Mouse (Mus musculus) cerebellum, adult 9-11 months (tissue): ENCODE data around the gene Atl3.
A peak's percentile ranks its signal among the peaks of the same experiment; 100 is the strongest.
"Not testable (repeated sequence)": the region's sequence is repeated elsewhere in the genome, so short reads cannot be mapped to it uniquely, and the experiment has no call there.

Source experiments
- DNase-seq: peaks from one replicate; pipeline ENCODE4 v3.0.0; 2022

The Atl3 gene

DNA sequence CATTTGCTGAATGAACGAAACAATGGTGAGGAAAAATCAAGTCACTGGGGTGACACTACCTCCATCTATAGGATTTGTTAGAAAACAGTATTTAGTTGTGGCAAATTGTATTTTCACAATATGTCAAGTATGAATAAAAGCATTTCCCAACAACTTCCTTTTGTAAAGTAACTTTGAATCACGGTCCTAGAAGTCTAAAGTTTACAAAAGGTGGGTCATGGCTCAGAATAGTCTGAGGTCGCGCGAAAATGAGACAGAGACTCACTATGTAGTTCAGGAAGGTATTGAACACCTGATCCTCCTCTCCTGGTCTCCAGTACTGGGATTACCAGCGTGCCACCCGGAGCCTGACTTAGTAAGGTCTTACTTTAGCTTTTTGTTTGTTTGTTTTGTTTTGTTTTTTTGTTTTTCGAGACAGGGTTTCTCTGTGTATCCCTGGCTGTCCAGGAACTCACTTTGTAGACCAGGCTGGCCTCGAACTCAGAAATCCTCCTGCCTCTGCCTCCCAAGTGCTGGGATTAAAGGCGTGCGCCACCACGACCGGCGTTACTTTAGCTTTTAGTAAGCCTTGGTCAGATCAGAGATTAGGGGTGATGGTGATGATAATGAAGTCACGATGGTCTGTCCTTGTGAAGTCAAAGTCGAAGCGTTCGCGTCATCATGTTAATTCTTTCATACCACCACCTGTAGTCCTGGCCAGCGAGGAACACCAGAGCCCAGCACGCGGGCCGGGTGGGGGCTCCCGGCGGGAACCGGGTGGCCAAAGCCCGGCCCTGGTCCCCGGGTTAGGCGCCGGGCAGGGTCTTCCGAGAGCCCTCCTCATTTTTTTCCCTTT is at the start of gene Atl3:
Gene Atl3, plus strand, starts transcription at position 689 of the 835 bp plus-strand sequence.
- DNase-seq, result no peak

- no peak for DNase-seq
Observed at GRCm38 (mm10) chr19:7445105-7445504, 48.7 kb upstream of the Atl3 start.

- DNase-seq, result no peak
Observed at GRCm38 (mm10) chr19:7445596-7445995, 48.2 kb upstream of the Atl3 start.

GRCm38 (mm10) chr19:7456803-7457202 is 37.0 kb upstream of the Atl3 start:
- DNase-seq, result no peak

DNA sequence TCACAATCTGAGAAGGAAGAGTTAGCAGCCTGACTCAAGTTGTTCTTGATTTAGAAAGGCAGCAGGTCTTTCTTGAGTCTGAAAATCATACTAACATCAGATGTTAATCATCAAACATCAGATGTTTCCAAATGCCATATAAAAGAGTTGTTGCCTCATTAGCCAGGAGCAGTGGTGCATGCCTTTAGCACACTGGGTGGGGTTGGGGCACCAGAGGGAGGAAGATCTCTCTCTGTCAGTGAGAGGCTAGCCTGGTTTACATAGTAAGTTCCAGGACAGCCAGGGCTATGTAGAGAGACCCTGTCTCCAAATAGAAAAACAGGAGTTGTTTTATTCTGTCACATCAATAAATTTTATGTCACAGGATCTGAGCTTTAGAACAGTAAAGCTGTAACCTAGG is 34.9 kb upstream of the Atl3 start:
- no peak for DNase-seq

GRCm38 (mm10) chr19:7459370-7459769 is 34.5 kb upstream of the Atl3 start:
- no peak for DNase-seq

DNA sequence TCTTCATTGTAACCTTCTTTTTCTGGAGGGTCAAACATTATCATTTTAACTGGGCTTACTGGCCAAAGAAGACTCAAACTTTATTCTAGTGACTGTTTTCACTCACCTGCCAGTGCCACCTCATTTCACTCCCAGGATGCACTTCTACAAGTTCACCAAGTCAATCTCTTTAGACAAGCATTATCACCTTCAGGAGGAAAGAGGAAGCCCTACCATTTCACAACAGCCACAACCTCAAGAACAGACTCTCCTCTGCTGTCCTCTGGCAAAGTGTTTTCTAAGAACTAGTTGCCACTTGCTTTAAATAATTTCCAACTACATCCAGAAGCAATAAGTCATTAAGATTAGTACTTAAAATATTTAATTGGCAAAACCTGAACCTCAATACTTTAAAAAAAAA is 25.9 kb upstream of the Atl3 start:
- DNase-seq, result no peak

GRCm38 (mm10) chr19:7470643-7471042 is 23.2 kb upstream of the Atl3 start:
- no peak for DNase-seq

- DNase-seq, result no peak
Observed at GRCm38 (mm10) chr19:7479751-7480248, 14.0 kb upstream of the Atl3 start.

GRCm38 (mm10) chr19:7481541-7482265 is 12.1 kb upstream of the Atl3 start:
- peak; percentile 74 for DNase-seq

DNA sequence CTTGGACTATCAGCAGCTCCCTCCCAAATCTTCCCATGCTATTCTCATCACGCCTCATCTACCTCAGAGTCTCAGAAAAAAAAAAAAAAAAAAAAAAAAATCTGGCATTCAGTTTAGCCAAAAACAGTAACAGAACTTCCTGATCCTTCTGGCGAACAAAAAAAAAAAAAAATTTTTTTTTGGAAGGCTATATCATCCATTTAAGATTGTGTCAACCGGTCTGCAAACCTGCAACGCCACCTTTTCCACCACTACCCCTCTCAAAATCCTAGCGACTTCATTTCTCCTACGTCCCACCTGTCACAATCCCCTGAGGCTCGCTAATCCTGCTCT is 11.6 kb upstream of the Atl3 start:
- no peak for DNase-seq

DNA sequence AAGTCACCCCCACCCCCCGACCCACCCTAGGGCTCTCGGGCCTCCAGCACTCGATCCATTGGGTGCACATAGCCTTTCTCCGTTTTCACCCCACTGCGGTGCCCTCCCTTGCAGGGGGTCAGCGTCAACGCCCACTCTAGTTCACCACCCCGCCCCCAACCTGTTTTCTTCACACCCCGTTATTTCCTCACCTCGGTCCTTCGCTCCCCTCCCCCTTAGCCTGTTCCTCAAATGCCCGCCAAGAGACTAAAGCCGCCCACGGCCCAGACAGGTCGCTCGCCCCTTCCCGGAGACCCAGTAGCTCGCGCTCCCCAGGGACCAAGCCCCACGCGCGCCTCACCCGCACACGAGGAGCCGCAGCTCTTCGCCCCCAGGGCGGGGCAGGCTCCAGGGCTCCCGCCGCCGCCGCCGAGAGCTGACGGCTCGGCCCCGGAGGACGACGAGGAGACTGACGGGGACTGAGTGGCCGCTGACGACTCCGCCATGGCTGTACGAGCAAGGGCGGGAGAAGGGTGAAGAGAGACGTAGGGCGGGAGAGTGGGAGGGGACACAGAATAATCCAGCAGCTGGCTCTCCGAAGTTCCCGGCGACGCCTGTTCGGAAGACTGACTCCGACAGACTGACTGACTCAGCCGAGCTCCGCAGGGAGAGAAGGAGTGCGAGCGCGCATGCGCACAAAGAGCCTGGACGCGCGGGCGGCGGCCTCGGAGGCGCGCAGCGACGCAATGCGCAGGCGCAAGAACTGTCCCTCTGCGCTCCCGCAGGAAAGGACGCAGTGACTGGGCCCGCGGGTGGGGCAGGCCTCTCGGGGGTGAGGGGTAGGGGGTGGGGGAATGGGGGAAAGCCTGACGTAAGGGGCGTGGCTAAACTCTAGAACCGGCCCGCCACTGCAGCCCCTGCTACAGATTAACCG is 11.0 kb upstream of the Atl3 start, which contains the start of gene Rtn3:
Gene Rtn3, minus strand, starts transcription at position 683 of the 913 bp plus-strand sequence.
- peak; percentile 98 for DNase-seq

DNA sequence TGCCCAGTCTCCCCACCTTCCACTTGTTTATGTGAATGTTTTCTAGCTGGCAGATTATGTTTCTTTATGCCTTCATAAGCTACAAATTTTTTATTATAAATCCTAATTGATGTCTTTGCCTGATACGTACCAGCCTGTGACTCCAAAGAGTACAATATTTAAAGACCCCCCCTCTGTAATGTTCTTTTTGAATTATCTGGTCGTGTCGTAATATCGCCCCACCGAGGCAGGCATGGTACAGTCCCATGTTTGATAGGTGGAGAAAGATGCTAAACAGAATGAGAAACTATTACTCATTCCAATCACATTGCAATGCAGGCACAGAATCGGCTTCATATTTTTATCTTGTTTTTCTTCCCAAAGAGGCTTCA is 10.3 kb upstream of the Atl3 start:
- no peak for DNase-seq

- DNase-seq, result peak; percentile 43
Observed at GRCm38 (mm10) chr19:7484076-7484475, 9.8 kb upstream of the Atl3 start.

DNA sequence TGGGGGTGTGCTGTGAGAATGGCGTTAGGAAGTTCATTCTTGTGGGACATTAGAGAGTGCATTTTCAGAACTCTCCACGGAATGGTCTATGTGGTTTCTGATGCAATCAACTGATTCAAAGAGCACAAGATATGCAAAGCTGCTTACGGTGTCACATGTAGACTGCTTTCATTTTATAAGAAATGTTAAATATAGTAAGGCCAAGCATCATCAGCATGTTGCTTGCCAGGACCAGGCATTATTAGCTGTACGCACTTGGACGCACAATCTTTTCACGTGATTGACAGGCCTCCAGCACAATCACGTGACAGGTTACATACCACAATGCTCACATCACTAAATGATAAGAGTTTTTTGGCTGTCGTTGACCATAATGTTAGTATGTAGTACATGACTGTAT is 6.2 kb upstream of the Atl3 start:
- DNase-seq, result no peak

- no peak for DNase-seq
Observed at GRCm38 (mm10) chr19:7491960-7492359, 1.9 kb upstream of the Atl3 start.

GRCm38 (mm10) chr19:7492682-7493081 is 1.2 kb upstream of the Atl3 start:
- no peak for DNase-seq

DNA sequence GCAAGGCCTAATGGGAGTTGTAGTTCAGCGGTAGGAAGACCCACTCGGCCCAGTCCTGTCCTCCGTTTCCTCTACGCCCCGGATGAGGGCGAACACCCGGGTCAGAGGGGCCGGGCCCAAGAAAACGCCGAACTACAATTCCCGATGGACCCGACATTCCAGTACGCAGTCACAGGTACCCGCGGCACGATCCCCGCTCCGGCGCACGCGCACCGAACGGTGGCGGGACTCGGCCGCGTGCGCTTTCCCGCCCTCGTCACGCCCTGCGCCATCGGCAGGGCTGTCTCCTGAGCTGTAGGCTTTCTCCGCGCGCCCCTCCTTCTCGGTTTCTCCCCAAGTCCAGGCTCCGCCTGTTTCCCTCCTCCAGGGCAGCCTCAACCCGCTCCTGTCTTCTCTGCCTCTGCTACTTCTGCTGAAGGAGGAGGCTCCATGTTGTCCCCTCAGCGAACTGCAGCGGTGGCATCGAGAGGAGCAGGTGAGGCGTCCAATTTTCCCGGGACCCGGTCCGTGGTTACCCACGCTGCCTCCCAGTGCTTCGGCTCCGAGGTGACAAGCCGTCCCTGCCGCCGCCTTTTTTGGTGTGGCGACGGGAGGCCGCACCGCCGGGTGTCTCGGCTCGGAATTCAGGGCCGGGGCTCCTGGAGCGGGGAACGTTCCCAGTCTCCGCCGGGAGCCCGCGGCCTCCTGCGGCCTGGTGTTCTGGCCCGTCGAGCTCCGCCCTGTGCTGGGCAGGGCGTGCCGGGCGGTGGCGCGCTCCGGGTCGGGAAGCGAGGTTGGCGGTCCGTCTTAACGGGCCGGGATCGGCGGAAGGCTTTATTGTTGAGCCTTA is 561 bp downstream of the Atl3 start:
- DNase-seq, result peak; percentile 99

DNA sequence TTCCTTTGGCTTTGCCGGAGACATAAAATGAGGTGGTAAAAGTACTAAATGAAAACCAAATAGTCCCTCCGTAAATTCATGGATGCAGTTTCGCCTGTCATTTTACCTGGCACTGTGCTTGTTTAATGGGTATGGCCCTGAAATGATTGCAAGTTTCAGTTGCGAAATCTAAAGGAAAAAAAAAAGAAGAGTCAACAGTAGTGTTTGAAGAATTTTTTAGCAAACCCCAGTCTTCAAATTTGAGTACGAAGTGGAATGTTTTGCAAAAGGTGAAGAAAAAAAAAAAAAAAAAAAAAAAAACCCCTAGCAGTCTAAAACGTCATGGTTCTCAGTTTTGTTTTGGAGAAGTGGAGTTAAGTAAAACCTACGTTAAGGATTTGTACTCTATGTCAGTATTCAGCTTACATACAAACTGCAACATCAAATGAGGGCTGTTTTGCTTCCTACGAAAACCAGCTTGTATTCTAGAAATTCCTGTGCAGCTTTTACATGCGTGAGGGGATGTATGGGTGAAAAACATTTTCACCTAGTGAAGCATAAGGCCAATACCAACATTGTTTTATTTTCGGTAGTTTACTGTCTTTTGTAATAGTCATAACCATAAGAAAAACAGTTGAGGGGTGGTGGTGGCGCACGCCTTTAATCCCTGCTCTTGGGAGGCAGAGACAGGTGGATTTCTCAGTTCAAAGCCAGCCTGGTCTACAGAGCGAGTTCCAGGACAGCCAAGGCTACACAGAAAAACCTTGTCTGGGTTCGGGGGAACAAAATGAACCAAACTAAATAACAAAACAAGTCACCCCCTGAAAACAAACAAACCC is 1.6 kb downstream of the Atl3 start:
- DNase-seq, result peak; percentile 40

GRCm38 (mm10) chr19:7496070-7496469 is 2.2 kb downstream of the Atl3 start:
- not testable (repeated sequence) for DNase-seq

DNA sequence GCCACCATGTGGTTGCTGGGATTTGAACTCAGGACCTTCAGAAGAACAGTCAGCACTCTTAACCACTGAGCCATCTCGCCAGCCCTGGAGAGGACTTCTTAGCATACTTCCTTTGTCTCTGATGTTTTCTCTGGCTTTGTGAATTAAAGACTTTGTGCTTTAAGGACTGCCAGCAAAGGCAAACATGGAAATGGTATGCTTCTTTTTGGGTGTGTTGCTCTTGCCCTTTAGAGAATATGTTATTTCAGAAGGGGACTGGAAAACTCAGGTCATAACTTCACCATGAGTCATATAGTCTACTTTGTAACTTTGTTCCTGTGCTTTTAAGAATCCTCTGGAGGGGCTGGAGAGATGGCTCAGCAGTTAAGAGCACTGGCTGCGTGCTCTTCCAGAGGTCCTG is 5.0 kb downstream of the Atl3 start:
- DNase-seq, result no peak
